Mouse (Mus musculus) testis, adult 2 months (tissue): ENCODE measurements around the gene Cfdp1. TPM values are rescaled to one million over a fixed set of nuclear protein-coding genes. Genes with fewer than 3 reads are reported as not detected.

Experiments used
- H3K27ac ChIP-seq: fragments of 200-500 bp; 2 replicates; pipeline ENCODE4 v1.5.1; 2012; ENCODE audit warnings: low read depth, low read length; ENCODE audit not compliant: control insufficient read depth, insufficient read depth
- H3K27me3 ChIP-seq: fragments of 200-500 bp; 2 replicates; pipeline ENCODE4 v1.6.1; 2012; ENCODE audit warnings: mild to moderate bottlenecking, low read length, moderate library complexity; ENCODE audit not compliant: control insufficient read depth, insufficient read depth
- H3K36me3 ChIP-seq: fragments of 200-500 bp; 2 replicates; pipeline ENCODE4 v1.6.1; 2012; ENCODE audit warnings: mild to moderate bottlenecking, low read length; ENCODE audit not compliant: control insufficient read depth, insufficient read depth
- H3K4me1 ChIP-seq: fragments of 200-500 bp; 2 replicates; pipeline ENCODE4 v1.6.1; 2012; ENCODE audit warnings: low read length; ENCODE audit not compliant: control insufficient read depth, insufficient read depth
- H3K4me3 ChIP-seq: fragments of 200-500 bp; 2 replicates; pipeline ENCODE4 v1.5.1; 2012; ENCODE audit warnings: low read depth, mild to moderate bottlenecking, low read length, moderate library complexity, mixed read lengths; ENCODE audit not compliant: control insufficient read depth
- CTCF ChIP-seq: fragments of 200-500 bp; IDR thresholded peaks from 2 replicates; pipeline ENCODE4 v1.5.1; 2012; ENCODE audit warnings: low read depth, mild to moderate bottlenecking, inconsistent platforms, low read length, moderate library complexity; ENCODE audit not compliant: control insufficient read depth, insufficient read depth, insufficient replicate concordance
- POLR2A ChIP-seq: fragments of 200-500 bp; IDR thresholded peaks from 2 replicates; pipeline ENCODE4 v1.6.1; 2012; ENCODE audit warnings: low read depth, mild to moderate bottlenecking, inconsistent platforms, low read length, moderate library complexity; ENCODE audit not compliant: control insufficient read depth
- polyA plus RNA-seq: library from polyadenylated mRNA; depleted of rRNA; stranded (reverse); fragments of >200 nt; gene quantifications from 2 replicates; pipeline ENCODE4 v1.2.3, GENCODE M21; 2012

The Cfdp1 gene
- polyA plus RNA-seq, 1 experiment: 12.5 TPM

DNA sequence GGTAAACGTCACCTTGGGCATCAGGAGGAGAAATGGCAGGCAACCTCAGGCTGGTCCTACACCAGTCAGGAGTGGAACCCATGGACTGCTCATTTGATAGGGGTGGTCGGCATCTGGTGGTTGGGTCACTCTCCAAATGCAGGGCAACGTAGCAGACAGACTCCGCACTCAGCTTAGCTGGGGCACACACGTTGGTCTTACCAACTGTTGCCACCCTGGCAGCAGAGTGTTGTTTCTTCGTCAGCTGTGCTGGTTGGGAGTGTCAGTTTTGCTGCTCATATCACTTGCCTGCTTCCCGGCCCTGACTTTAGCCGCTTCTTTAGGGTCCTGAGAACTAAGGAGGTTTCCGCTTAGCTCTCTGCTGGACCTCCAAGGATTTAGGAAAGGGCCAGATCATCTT lies 96.5 kb downstream of the Cfdp1 start:
- TF ChIP-seq CTCF: no peak
- TF ChIP-seq POLR2A: no peak
- Histone ChIP-seq H3K36me3 (no peaks in the 10 kb centered on the region), H3K27ac (no peak overlapping the region), H3K27me3 (no peaks in the 10 kb centered on the region), H3K4me3 (no peak overlapping the region), H3K4me1 (peaks cover 5% of the 10 kb centered on the region)

DNA sequence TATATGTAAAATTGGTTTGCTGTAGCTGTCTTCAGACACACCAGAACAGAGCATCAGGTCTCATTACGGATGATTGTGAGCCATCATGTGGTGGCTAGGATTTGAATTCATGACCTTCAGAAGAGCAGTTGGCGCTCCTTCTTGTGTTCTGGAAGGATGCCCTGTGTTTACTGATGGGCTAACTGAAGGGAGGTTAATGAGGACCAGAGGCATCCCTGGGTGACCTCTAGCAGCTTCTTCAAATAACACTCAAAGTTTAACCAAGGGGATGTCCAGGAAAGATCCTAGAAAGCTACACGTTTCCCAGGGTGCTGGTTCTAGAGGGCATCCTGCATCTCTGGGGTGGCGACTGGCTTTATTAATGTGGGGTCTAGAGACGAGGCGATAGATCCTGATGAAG lies 99.4 kb downstream of the Cfdp1 start:
- no peaks in the 10 kb centered on the region for H3K27me3 ChIP-seq
- TF ChIP-seq CTCF (no peak), POLR2A (no peak)
- H3K4me3 ChIP-seq: no peak overlapping the region
- H3K36me3 ChIP-seq: no peaks in the 10 kb centered on the region
- H3K4me1 ChIP-seq: peaks cover 5% of the 10 kb centered on the region
- no peak overlapping the region for H3K27ac ChIP-seq

DNA sequence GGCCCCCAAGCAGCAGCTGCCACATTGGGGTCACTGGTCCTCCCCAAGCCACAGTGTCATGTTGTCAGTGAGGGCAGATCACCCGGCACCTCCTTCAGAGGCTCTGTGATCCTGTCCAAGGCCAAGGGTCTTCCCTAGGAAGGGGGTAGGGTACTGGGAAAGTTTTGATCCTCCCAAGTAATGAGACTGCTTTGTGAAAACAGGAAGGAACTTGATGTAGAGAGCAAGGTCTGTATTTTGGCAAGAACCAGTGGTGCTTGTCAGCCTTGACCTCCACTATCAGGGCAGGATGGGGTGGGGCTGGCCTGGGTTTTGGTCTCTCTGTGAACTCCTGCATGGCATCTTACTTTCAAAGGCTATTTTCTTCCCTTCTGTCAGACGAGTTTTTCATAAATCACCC lies 100.0 kb downstream of the Cfdp1 start:
- H3K4me3 ChIP-seq: no peak overlapping the region
- peaks cover 5% of the 10 kb centered on the region for H3K4me1 ChIP-seq
- peak overlapping the region; percentile 53 for H3K27ac ChIP-seq

DNA sequence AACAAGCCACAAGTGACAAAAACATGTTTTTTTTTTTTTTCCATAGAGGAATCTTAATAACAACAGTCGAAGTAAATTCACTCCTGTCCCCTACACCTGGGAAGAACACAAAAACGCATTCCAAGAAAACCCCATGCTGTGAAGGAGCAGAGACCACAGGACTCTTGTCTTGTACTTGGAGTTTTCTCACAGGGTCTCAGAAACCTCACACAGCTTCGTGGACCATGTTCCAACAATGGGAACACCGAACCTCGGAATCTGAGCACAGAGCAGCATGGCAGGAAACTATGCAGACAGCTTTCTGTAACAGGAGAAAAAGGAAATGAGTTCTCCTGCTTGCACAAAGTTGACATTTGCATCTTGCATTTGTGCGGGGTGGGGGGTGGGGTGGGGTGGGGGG lies 105.3 kb downstream of the Cfdp1 start:
- Histone ChIP-seq H3K4me1 (peaks cover 34% of the 10 kb centered on the region), H3K4me3 (no peak overlapping the region), H3K27ac (no peak overlapping the region), H3K36me3 (no peaks in the 10 kb centered on the region), H3K27me3 (no peaks in the 10 kb centered on the region)
- TF ChIP-seq POLR2A (no peak), CTCF (no peak)

More for the DNA sequence above, 100.0 kb downstream of the Cfdp1 start:
- TF ChIP-seq POLR2A (no peak), CTCF (no peak)
- Histone ChIP-seq H3K36me3 (no peaks in the 10 kb centered on the region), H3K27me3 (no peaks in the 10 kb centered on the region)

DNA sequence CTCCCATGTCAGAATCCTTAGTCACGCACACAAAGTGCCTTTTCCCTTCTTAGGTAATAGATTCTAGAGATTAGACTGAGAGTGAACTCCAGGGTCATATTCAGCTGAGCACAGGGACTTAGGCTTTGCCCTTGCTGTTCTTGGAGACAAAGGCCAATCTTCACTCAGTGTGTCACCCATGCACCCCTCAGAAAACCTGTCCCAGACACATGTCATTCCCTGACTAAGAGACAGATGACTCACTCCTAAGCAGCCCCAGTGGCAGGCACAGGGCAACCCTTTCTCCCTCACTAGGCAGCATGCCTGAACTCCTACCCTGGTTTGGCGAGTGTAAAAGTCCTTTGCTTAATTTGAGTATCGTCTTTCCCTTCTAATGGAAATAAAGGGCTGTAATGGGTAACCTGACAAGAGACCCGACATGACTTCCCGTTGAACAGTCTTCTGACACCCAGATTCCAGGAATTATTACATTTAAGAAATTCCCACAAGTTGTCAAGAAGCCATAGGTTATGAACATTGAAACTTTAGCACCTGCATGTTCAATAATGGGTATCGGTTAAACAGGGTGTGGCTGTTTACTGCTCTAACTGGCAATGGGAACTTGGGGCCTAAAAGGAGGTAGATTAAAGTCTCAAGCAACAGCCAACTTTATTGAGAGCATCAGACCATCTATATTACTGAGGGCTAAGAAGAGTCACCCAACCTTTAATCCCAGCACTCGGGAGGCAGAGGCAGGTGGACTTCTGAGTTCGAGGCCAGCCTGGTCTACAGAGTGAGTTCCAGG lies 106.0 kb downstream of the Cfdp1 start:
- H3K27ac ChIP-seq: no peak overlapping the region
- no peak for TF ChIP-seq CTCF
- TF ChIP-seq POLR2A: no peak

DNA sequence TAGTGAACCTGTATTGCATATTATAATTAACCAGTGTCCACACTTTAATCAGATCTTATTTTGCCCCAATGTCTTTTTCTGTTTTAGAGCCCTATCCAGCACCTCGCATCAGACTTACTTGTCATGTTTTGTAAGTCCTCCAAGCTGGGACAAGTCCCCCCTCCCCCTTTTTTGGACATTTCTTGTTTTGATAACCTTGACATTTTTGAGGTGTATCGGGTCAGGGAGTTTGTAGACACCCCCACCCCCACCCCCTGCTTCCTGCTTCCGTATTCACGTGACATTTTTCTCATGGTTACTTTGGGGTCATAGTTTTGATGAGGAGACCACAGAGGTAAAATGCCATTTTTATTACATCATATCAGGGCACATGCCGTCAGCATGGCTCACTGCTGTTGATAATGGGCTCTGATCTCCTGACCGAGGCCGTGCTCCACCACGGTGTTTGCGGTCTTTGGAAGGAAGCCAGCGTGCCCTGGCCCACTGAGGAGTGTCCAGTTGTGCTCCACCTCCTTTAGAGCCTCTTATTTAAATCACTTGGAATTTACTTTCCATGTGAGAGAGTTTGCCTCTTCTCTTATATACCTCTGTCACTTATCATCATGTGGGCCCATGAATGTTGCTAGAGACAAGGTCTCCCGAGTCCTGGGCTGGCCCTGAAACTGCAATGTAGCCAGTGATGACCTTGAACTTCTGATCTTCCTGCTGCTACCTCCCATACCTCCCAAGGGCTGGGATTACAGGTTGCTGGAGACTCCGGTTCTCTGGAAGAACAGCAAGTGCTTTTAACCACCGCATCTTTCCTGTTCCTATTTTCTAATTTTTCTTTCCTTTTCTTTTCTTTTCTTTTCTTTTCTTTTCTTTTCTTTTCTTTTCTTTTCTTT lies 107.3 kb downstream of the Cfdp1 start:
- TF ChIP-seq POLR2A (no peak), CTCF (no peak)
- Histone ChIP-seq H3K36me3 (no peaks in the 10 kb centered on the region), H3K4me3 (no peak overlapping the region), H3K4me1 (peaks cover 43% of the 10 kb centered on the region), H3K27ac (no peak overlapping the region), H3K27me3 (no peaks in the 10 kb centered on the region)

More for the DNA sequence above, 106.0 kb downstream of the Cfdp1 start:
- Histone ChIP-seq H3K27me3 (no peaks in the 10 kb centered on the region), H3K36me3 (no peaks in the 10 kb centered on the region), H3K4me3 (no peak overlapping the region), H3K4me1 (peaks cover 33% of the 10 kb centered on the region)
